Mouse (Mus musculus) hindbrain, embryonic 16.5 days (tissue): ENCODE measurements around the gene Amotl1. TPM values are rescaled to one million over a fixed set of nuclear protein-coding genes. Genes with fewer than 3 reads are reported as not detected.

Experiments
- ATAC-seq: fragments of 200-750 bp; cut with Nextera tagmentation; 2 replicates; pipeline ENCODE4 v1.8.0; 2017; ENCODE audit warnings: moderate TSS enrichment, moderate library complexity
- H3K27ac ChIP-seq: fragments of 300-500 bp; sonication (generic); 2 replicates; pipeline ENCODE4 v1.5.1; 2014; ENCODE audit warnings: low read depth, mild to moderate bottlenecking, control low read depth, low read length, moderate library complexity
- H3K27me3 ChIP-seq: fragments of 300-500 bp; sonication (generic); replicated peaks from 2 replicates; pipeline ENCODE4 v1.6.1; 2014; ENCODE audit warnings: low read length; ENCODE audit not compliant: control insufficient read depth, insufficient read depth
- H3K36me3 ChIP-seq: fragments of 300-500 bp; sonication (generic); 2 replicates; pipeline ENCODE4 v1.6.1; 2014; ENCODE audit warnings: mild to moderate bottlenecking, low read length, moderate library complexity, mixed read lengths; ENCODE audit not compliant: control insufficient read depth, insufficient read depth
- H3K4me1 ChIP-seq: fragments of 300-500 bp; sonication (generic); 2 replicates; pipeline ENCODE4 v1.6.1; 2014; ENCODE audit warnings: low read depth, low read length; ENCODE audit not compliant: control insufficient read depth, insufficient read depth
- H3K4me2 ChIP-seq: fragments of 300-500 bp; sonication (generic); 2 replicates; pipeline ENCODE4 v1.6.1; 2014; ENCODE audit warnings: mild to moderate bottlenecking, low read length, control low read depth, moderate library complexity
- H3K4me3 ChIP-seq: fragments of 300-500 bp; sonication (generic); 2 replicates; pipeline ENCODE4 v1.5.1; 2014; ENCODE audit warnings: mild to moderate bottlenecking, low read length, control low read depth, moderate library complexity
- H3K9ac ChIP-seq: fragments of 300-500 bp; sonication (generic); 2 replicates; pipeline ENCODE4 v1.6.1; 2014; ENCODE audit warnings: low read depth, mild to moderate bottlenecking, control low read depth, low read length, moderate library complexity
- H3K9me3 ChIP-seq: fragments of 300-500 bp; sonication (generic); 2 replicates; pipeline ENCODE4 v1.6.1; 2014; ENCODE audit warnings: mild to moderate bottlenecking, low read length, moderate library complexity; ENCODE audit not compliant: control insufficient read depth
- WGBS: fragments of 180-500 bp; shearing (Covaris S2); extraction: QIAGEN DNeasy Blood & Tissue Kit; methylation state at CpG from one replicate; pipeline ENCODE4 v1.1.7; 2014; 5-methylcytosine and 5-hydroxymethylcytosine counted together
- polyA plus RNA-seq: library from polyadenylated mRNA; unstranded; fragments of >200 nt; fragmentation: Nextera tagmentation; extraction: Ambion mirVana; gene quantifications from 2 replicates; pipeline ENCODE4 v1.2.1, GENCODE M21; 2015

Gene Amotl1
- polyA plus RNA-seq, 1 experiment from 2014 or later = 6.6 TPM

DNA sequence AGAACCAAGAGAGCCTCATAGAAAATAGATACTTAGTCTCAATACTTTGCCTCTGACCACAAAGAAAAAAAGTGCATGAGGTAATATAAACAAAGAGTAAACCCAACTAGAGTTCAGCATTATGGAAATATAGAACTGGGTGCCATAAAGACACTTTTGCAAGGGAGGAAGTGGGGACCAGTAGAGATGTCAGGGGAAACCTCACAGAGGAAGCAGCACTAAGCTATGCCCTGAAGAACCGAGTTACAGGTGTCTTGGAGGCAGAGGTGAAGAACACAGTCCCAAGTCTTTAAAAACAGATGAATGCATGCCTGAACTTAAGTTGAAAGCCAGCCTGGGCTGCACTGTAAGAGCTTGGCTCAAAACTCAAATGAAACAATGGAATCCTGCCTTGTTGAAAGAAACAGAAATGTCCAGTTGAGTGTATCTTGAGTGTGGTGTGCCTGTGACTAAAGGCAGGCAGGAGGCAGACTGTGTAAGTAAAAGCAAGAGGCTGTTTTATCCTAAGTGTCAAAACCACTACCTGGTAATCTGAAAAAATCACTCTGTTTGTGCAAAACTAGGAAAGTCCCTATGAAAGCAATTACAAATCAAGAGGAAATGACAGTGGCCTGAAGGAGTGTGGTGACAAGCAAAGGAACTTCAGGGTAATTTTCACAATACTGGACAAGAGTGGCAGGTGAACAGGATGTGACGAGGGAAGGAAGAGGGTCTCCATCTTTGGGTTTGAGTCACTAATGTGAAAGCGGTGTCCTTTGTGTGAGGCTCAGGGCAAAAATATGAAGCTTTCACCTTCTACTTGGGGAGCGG, 145.8 kb downstream of the Amotl1 start:
- Histone ChIP-seq H3K4me2 (peak overlapping the region; percentile 81), H3K4me1 (peaks cover 10% of the 10 kb centered on the region), H3K4me3 (peak overlapping the region; percentile 75), H3K27ac (no peak overlapping the region; the same call in 1 of the 2 replicates), H3K9ac (no peak overlapping the region; the same call in 1 of the 2 replicates), H3K36me3 (peaks cover 3% of the 10 kb centered on the region; the same call in 1 of the 2 replicates), H3K27me3 (no peaks in the 10 kb centered on the region), H3K9me3 (no peaks in the 10 kb centered on the region)
- 86% methylated on average over 4 of the region's 4 CpGs for WGBS
- no peak for ATAC-seq

Other genes with a start within 250 kb of the Amotl1 start
- gene Kdm4d, start 144.6 kb downstream of the Amotl1 start, polyA plus RNA-seq = 1.2 and 1.3 TPM in 2 replicates
- 132 and 134 TPM in 2 replicates for gene Cwc15, start 144.4 kb downstream of the Amotl1 start, polyA plus RNA-seq
- gene Piwil4, start 95.7 kb upstream of the Amotl1 start, polyA plus RNA-seq = 0.40 TPM in 2 replicates
- gene Fut4, start 107.3 kb upstream of the Amotl1 start, polyA plus RNA-seq = 1.4 TPM in 2 replicates
- 4.5 and 4.8 TPM in 2 replicates for gene 1700012B09Rik, start 126.0 kb upstream of the Amotl1 start, polyA plus RNA-seq
- gene Mre11a, start 139.6 kb upstream of the Amotl1 start, polyA plus RNA-seq = 10.3 and 10.8 TPM in 2 replicates
- 21.1 and 26.4 TPM in 2 replicates for gene Ankrd49, start 139.8 kb upstream of the Amotl1 start, polyA plus RNA-seq
- gene Gpr83, start 215.2 kb upstream of the Amotl1 start, polyA plus RNA-seq = 1.3 and 1.7 TPM in 2 replicates